Mouse (Mus musculus) CD4-positive, CD25-positive, alpha-beta regulatory T cell, adult 9 weeks (primary cell): ENCODE measurements around the gene Hdac8. TPM values are rescaled to one million over a fixed set of nuclear protein-coding genes. Genes with fewer than 3 reads are reported as not detected.

Source experiments
- polyA plus RNA-seq: library from polyadenylated mRNA; unstranded; fragments of 100-300 nt; shearing (Covaris generic); gene quantifications from one replicate; pipeline ENCODE4 v1.2.1, GENCODE M21; 2017

Hdac8 gene
- polyA plus RNA-seq = 27.1 TPM

GRCm38 (mm10) chrX:102504644-102505481 lies at the start of gene Hdac8:
TSS of gene Hdac8 (minus strand) at chrX:102505359.

GRCm38 (mm10) chrX:102251937-102252860 lies 253.0 kb downstream of the Hdac8 start, which contains the start of gene Cited1:
TSS of gene Cited1 (minus strand) at chrX:102252181.

Other genes with a start within 250 kb of the Hdac8 start
- gene Phka1, start 138.9 kb upstream of the Hdac8 start, polyA plus RNA-seq = 0.07 TPM
- not detected for gene Gm3880, start 181.6 kb upstream of the Hdac8 start, polyA plus RNA-seq
- gene Gm9112, start 202.3 kb upstream of the Hdac8 start, polyA plus RNA-seq = not detected
- gene Dmrtc1b, start 202.5 kb upstream of the Hdac8 start, polyA plus RNA-seq = not detected